Mouse (Mus musculus) ES-CJ7 (cell line): ENCODE data around the gene Nfx1.

ENCODE experiments used
- DNase-seq: peaks from one replicate; pipeline ENCODE4 v3.0.0; 2011; ENCODE audit warnings: low read depth, low spot score

Nfx1 gene

DNA sequence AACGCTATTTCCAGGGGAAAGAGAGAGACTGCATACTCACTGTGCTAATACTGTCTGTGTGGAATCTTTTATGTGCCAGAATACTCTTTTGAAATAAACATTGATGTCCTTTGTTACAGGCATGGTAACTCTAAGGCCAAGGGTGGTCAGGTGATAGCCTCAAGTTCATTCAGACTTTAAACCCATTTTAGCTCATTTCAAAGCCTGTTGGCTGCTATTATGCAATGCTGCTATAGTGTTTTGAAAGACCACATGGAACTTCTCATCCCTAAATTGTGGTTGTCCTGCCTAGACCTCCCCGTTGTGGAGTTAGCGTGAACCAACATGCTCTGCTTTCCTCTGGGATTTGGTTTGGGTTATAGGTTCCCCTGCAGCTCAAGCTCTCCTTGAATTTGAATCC lies 5.0 kb downstream of the Nfx1 start:
- DNase-seq: no peak

DNA sequence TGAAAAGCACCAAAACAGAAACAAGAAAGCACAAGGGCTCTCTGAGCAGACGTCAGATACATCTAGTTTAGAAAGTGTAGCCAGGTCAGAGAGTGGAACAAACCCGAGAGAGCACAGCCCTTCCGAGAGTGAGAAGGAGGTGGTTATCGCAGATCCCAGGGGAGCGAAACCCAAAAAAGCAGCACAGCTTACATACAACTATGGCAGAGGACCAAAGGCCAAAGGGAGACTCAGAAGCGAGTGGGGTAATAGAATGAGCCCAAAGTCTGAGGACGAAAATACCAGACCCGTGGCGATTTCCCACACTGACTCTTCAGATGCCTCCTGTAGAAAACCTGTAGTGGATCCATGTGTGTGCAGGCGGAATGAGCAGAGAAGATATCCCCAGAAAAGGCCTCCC lies 5.9 kb downstream of the Nfx1 start:
- DNase-seq: no peak

- no peak for DNase-seq
Observed at GRCm38 (mm10) chr4:40979430-40979829, 8.7 kb downstream of the Nfx1 start.

GRCm38 (mm10) chr4:40982486-40982885 lies 11.8 kb downstream of the Nfx1 start:
- DNase-seq: no peak

DNA sequence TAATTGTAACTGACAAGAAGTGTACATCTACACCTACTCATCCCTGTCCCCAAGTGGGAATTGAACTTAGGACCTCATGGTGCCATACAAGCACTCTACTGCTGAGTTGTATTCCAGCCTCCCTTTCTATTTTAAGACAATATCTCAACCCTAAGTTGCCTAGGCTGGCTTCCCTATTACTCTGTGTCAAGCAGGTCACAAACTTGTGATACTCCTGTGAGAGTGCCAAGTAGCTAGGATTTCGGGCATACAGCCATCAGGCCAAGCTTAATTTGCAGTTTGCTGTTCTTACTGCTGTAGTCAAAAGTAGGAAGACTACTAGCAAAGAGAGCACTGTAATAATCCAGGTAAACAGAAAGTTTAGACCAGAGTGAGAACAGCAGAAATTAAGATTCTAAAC lies 13.0 kb downstream of the Nfx1 start:
- DNase-seq: no peak

- DNase-seq: no peak
Observed at GRCm38 (mm10) chr4:40989633-40990032, 18.9 kb downstream of the Nfx1 start.

DNA sequence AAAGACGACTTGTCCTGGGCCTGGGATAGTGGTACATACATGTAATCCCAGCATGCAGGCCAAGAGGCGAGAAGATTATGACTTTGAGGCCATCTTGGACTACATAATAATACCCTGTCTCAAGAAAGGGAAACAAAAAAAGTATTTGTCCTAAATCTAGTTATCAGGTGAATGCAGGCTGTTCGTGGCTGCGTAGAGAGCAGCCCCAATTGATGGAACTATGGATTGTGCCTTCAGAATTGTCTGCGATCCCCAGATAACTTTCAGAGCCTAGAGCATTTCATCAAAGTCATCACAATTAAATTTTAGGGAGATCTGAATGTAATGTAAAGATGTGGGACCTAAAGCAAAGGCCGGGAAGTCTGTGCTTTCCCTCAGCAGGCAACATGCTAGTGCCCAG lies 25.6 kb downstream of the Nfx1 start:
- DNase-seq: no peak

DNA sequence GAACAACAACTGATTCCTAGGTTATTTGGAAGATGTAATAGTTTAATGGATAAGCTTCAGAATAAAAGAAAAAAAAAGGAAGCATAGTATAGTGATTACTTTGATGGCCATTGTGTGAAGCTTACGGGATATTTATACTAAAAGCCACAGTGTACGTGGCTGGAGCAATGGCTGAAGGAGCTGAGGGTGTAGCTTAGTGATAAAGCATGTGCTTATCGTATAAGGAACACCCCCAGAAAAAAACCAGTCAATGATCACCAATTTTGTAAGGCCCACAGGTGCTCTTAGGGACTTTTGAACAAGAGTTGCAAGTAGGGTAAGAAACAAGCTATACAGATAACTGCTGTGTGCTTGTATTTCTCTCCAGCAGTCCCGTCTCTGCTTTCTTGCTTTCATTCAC lies 27.2 kb downstream of the Nfx1 start:
- no peak for DNase-seq

DNA sequence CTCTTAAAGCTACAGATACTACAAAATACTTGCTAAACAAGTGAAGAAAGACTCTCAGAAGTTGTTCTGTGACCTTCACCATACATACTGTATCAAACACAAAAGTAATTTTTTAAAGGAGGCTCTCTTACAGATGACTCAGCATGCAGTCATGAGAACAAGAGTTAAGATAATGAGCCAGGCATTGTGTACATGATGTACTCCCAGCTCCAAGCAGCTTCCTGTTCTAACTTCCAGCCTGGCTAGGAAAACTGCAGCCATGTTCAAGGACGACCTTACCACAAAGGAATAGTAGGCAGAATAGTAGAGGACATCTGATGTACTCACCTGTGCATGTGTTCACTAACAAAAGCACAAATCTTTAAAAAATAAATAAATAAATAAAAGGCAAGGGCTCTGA lies 29.6 kb downstream of the Nfx1 start:
- no peak for DNase-seq

- DNase-seq: peak; percentile 44
Observed at GRCm38 (mm10) chr4:41000842-41001639, 30.3 kb downstream of the Nfx1 start.

DNA sequence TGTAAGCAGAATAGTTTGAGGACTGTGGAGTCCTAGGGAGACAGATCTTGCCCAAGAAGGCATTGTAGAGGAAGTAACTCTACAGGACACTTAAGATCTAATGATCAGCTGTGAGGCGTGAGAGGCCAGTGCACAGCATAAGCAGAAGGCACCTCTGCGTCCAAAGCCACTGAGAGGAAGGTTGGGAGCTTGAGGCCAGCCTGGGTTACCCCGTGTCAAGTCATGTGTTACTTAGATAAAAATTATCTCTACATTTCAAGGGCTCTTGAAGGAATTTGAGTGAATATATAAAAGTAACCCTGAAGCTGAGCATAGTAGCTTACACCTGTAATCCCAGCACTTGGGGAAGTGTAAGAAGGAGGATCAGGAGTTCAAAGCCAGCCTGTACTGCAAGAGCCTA lies 42.6 kb downstream of the Nfx1 start:
- no peak for DNase-seq

GRCm38 (mm10) chr4:41015798-41016197 lies 45.1 kb downstream of the Nfx1 start:
- no peak for DNase-seq

DNA sequence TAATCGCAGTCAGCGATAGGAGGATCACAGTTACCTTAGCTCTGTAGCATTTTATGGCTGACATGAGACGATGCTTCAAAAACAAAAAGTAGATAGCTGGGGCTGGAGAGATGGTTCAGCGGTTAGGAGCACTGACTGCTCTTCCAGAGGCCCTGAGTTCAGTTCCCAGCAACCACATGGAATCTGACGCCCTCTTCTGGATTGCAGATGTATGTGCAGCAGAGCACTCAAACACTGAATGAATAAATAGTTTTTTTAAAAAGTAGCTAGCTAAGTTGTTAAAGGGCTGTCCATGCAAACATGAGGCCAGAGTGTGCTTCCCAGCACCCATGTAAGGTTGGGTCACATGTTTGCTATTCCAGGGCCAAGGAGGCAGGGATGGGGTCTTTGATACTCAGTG lies 50.4 kb downstream of the Nfx1 start:
- no peak for DNase-seq

- DNase-seq: peak; percentile 49
Observed at GRCm38 (mm10) chr4:41026086-41026787, 55.5 kb downstream of the Nfx1 start.

DNA sequence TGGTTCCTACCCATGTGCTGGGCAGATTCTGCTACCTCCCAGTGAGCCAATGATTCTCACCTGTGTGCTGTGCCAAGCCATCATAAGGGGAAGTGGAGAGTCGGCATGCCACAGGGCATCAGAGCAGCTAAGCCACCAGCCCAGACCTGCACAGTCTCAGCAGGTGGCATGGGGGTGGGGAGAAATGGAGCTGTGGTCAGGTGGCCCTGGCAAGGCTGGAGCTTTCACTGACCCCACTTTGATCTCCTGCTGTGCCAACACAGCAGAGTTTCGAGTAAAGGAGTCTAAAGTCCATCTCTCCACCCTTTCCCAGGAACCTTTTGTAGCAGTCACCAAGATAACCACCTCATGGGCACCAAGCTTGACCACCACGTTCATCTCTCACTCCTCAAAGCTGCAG lies 57.2 kb downstream of the Nfx1 start:
- DNase-seq: no peak

DNA sequence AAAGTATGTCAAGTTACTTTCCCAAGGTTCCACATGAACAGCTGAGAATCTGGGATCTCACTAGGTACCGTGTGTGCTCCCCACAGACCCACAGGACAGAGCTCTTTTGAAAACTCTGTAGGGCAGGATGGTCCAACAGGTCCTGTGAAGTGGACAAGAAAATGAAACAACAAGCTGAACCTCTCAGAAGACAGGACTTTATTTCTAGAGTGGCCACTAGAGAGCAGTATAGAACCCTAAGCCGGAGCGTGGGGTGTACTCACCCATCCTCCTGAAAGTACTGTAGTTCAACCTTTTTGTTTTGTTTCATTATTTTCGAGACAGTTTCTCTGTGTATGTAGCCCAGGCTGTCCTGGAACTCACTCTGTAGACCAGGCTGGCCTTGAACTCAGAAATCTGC lies 57.6 kb downstream of the Nfx1 start:
- DNase-seq: peak; percentile 57

DNA sequence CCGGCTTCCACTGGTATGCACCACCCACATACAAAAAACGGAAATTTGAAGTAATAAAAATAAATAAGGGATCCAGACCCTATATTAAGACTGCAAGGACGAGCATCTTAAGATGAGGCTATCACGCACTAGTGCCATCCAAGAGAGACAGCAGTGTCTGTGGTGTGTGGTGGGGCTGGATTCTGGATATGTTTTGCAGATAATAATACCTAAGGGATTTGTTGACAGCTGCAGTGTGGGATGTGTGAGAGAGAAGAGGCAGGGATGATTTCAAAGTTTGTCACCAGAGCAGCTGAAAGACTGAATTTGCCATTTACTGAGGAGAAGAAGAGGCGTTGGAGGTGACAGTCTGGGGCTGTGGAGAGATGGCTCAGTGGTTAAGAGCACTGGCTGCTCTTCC lies 58.7 kb downstream of the Nfx1 start:
- DNase-seq: no peak

GRCm38 (mm10) chr4:41031242-41031641 lies 60.5 kb downstream of the Nfx1 start:
- DNase-seq: no peak

DNA sequence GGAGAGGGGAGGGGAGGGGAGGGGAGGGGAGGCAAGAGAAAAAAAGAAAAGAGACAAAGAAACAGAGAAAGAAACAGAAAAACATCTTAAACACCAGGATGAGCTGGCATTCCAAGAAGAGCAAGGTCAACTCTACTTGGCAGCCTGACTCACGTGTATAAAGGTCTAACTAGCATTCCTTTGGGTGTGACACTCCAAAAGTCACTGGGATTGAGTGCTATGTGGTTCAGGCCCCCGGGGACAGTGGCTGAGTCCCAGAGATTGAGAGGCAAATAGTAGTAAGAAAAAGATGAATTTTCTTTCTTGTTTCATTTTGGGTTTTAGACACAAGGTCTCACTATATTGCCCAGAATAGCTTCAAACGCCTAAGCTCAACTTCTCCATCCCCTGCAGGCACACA lies 67.2 kb downstream of the Nfx1 start:
- no peak for DNase-seq

- no peak for DNase-seq
Observed at GRCm38 (mm10) chr4:41040983-41041382, 70.3 kb downstream of the Nfx1 start.

- no peak for DNase-seq
Observed at GRCm38 (mm10) chr4:41042880-41043279, 72.2 kb downstream of the Nfx1 start.

DNA sequence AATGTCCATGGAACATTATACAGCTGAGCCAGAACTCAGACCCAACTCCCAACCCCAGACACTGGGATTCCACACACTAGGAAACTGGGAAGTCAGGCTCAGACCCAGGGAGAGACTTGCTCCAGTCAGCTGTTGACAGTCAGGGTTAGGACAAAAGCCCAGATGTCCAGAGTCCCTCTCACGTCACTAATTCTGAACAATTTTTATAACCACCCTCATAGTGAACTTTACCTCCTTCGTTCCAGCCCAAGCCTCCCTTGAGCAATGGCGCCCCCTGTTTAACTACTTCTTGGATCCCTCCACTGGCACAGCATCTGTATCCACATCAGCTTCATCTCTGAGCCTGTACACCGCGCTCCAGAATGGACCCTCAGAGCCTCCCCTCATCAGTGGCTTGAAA lies 73.3 kb downstream of the Nfx1 start:
- no peak for DNase-seq

DNA sequence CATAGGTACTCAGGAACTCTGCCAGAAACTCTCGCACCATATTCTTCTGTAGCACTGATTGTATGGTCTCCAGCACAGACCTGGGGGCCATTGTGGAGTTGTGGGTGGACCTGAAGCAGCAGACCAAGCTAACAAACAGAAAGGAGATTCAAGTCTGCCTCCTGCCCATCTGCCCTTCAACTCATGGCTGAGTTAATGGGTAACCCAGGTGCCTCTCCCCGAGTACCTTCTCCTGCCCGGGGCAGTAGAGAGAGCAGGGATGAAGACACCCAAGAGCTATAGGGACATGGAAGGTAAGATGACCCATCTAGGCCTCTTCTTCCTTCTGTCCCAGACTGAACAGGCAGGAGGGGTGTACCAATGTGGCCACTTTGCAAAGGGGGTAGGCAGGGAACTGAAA lies 74.6 kb downstream of the Nfx1 start:
- no peak for DNase-seq
